ENCODE assay signal across 8 mouse cellular contexts in the genomic region with DNA sequence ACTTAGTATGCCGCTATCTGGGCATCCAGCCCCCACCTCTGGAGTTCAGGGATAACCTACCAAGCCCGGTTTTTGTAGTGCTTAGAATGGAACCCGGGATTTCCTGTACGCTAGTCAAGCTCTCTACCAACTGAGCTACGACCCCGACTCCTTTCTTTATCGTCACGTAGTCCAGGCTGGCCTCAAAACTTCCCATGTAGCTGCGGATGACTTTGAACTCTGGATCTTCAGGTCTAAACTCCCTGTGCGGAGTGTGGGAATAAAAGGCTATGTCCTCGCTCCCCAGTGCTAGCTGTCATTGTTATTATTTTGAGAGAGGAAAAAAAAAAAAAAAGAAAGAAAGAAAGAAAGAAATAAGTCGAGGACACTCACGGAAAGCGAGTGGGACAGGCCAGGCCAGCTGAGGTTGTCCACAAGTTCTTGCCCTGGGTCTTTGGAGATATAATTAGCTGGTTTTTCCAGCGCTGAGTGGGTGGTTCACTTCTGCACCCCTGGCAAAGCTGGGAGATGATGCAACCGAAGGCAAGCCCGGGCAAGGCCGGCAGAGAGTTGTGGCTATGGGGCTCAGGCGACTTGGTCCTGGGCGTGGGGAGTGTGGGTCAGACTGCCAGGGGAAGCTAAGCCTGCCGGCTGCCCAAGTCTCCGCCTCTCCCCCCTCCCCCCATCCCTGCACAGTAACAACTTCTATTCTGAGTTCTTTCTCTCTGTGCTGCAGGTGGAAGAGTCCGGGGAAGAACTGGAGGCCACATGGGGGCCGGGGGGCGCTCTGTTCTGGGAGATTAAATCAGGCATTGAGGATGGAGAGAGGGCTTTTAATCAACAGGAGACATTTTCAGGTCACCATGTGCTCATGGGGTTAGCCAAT. TPM values are rescaled to one million over a fixed set of nuclear protein-coding genes. Genes with fewer than 3 reads are reported as not detected.
DNase-seq lines count a peak whose midpoint lies in the region; ATAC-seq lines count a peak whose summit lies in the region.

No protein-coding gene starts in this region.

- no peaks in the 10 kb centered on the region for H3K36me3 ChIP-seq in erythroblast, embryonic 14.5 days (ENCODE audit: control insufficient read depth)
- H3K36me3 ChIP-seq in embryonic facial prominence, embryonic 15.5 days, result no peaks in the 10 kb centered on the region
- H3K36me3 ChIP-seq in heart, embryonic 15.5 days, result no peaks in the 10 kb centered on the region

- H3K4me1 ChIP-seq in erythroblast, embryonic 14.5 days (ENCODE audit: control insufficient read depth), result peaks cover 22% of the 10 kb centered on the region
- peaks cover 29% of the 10 kb centered on the region for H3K4me1 ChIP-seq in embryonic facial prominence, embryonic 15.5 days
- peaks cover 33% of the 10 kb centered on the region for H3K4me1 ChIP-seq in heart, embryonic 15.5 days (replicated peaks)

- ATAC-seq in erythroblast, adult 5-6 weeks (replicated peaks; ENCODE audit: low FRiP score, poor library complexity, severe bottlenecking), result no peak
- peak; percentile 66; the same call in 1 of the 2 replicates for ATAC-seq in embryonic facial prominence, embryonic 15.5 days (ENCODE audit: insufficient number of reproducible peaks, low FRiP score, low TSS enrichment, low read depth)
- peak; percentile 70 for ATAC-seq in heart, embryonic 15.5 days (replicated peaks; ENCODE audit: insufficient number of reproducible peaks, insufficient read depth, low FRiP score, low read depth)
- ATAC-seq in megakaryocyte progenitor cell, adult 5-6 weeks (replicated peaks; ENCODE audit: poor library complexity), result peak; percentile 81

- peak overlapping the region; percentile 30 for H3K4me3 ChIP-seq in erythroblast, embryonic 14.5 days (replicated peaks)
- H3K4me3 ChIP-seq in embryonic facial prominence, embryonic 15.5 days (replicated peaks), result peak overlapping the region; percentile 33
- peak overlapping the region; percentile 42 for H3K4me3 ChIP-seq in heart, embryonic 15.5 days

- DNase-seq in MN1 (ENCODE audit: low spot score), result peak; percentile 95
- DNase-seq in kidney, postnatal 36 days, result peak; percentile 38 to 41
- peak; percentile 90 for DNase-seq in urinary bladder, postnatal 14 days (ENCODE audit: low spot score)

- peak overlapping the region; percentile 58 for H3K4me2 ChIP-seq in embryonic facial prominence, embryonic 15.5 days (replicated peaks)
- peak overlapping the region; percentile 68 for H3K4me2 ChIP-seq in heart, embryonic 15.5 days

- H3K27ac ChIP-seq in embryonic facial prominence, embryonic 15.5 days (replicated peaks), result peak overlapping the region; percentile 82
- peak overlapping the region; percentile 40 for H3K27ac ChIP-seq in heart, embryonic 15.5 days

- H3K9me3 ChIP-seq in erythroblast, embryonic 14.5 days (ENCODE audit: control insufficient read depth, low read length), result peaks cover 5% of the 10 kb centered on the region
- H3K9me3 ChIP-seq in embryonic facial prominence, embryonic 15.5 days (replicated peaks), result no peaks in the 10 kb centered on the region
- no peaks in the 10 kb centered on the region for H3K9me3 ChIP-seq in heart, embryonic 15.5 days (replicated peaks)

- H3K9ac ChIP-seq in embryonic facial prominence, embryonic 15.5 days, result peak overlapping the region; percentile 10; the same call in 1 of the 2 replicates
- peak overlapping the region; percentile 48 for H3K9ac ChIP-seq in heart, embryonic 15.5 days

- 6% methylated on average over 25 of the region's 25 CpGs for WGBS in embryonic facial prominence, embryonic 15.5 days
- 7% methylated on average over 25 of the region's 25 CpGs for WGBS in heart, embryonic 15.5 days

- peaks cover 75% of the 10 kb centered on the region for H3K27me3 ChIP-seq in erythroblast, embryonic 14.5 days (ENCODE audit: control insufficient read depth)
- peaks cover 10% of the 10 kb centered on the region for H3K27me3 ChIP-seq in embryonic facial prominence, embryonic 15.5 days
- peaks cover 13% of the 10 kb centered on the region for H3K27me3 ChIP-seq in heart, embryonic 15.5 days

RNA-seq across cellular contexts. Expression of gene Cdkn1a, which starts 12.0 kb away (rescaled TPM):
- 5.0 and 6.4 TPM in 2 replicates for polyA plus RNA-seq in erythroblast, embryonic 14.5 days (2012)
- 0.63 and 4.6 TPM in 2 replicates for total RNA-seq in erythroblast, adult 5-6 weeks (2015; ENCODE audit: low replicate concordance)
- 0.34 and 0.42 TPM in 2 replicates for total RNA-seq in erythroblast, adult 5-6 weeks (2017; ENCODE audit: low replicate concordance)
- polyA plus RNA-seq in embryonic facial prominence, embryonic 15.5 days (2015; fragmentation: Nextera tagmentation; extraction: Ambion mirVana), result 347 and 357 TPM in 2 replicates
- 53.3 and 64.4 TPM in 2 replicates for polyA plus RNA-seq in heart, embryonic 15.5 days (2015; fragmentation: Nextera tagmentation; extraction: Ambion mirVana)
- total RNA-seq in megakaryocyte progenitor cell, adult 5-6 weeks (2015), result 7.8 and 11.4 TPM in 2 replicates
- total RNA-seq in megakaryocyte progenitor cell, adult 5-6 weeks (2017), result 1.3 and 3.6 TPM in 2 replicates

RNA-seq across cellular contexts. Expression of gene Rab44, which starts 35.2 kb away (rescaled TPM):
- 0.16 and 0.38 TPM in 2 replicates for polyA plus RNA-seq in erythroblast, embryonic 14.5 days (2012)
- total RNA-seq in erythroblast, adult 5-6 weeks (2015; ENCODE audit: low replicate concordance), result 34.8 and 43.7 TPM in 2 replicates
- total RNA-seq in erythroblast, adult 5-6 weeks (2017; ENCODE audit: low replicate concordance), result 31.5 and 38.7 TPM in 2 replicates
- 3.4 and 4.5 TPM in 2 replicates for polyA plus RNA-seq in embryonic facial prominence, embryonic 15.5 days (2015; fragmentation: Nextera tagmentation; extraction: Ambion mirVana)
- polyA plus RNA-seq in heart, embryonic 15.5 days (2015; fragmentation: Nextera tagmentation; extraction: Ambion mirVana), result 0.66 and 3.1 TPM in 2 replicates
- 188 and 202 TPM in 2 replicates for total RNA-seq in megakaryocyte progenitor cell, adult 5-6 weeks (2015)
- total RNA-seq in megakaryocyte progenitor cell, adult 5-6 weeks (2017), result 286 and 295 TPM in 2 replicates

RNA-seq across cellular contexts. Expression of gene Srsf3, which starts 46.3 kb away (rescaled TPM):
- polyA plus RNA-seq in erythroblast, embryonic 14.5 days (2012), result 3.2 and 16.8 TPM in 2 replicates
- total RNA-seq in erythroblast, adult 5-6 weeks (2015; ENCODE audit: low replicate concordance), result 154 and 174 TPM in 2 replicates
- total RNA-seq in erythroblast, adult 5-6 weeks (2017; ENCODE audit: low replicate concordance), result 208 and 211 TPM in 2 replicates
- polyA plus RNA-seq in embryonic facial prominence, embryonic 15.5 days (2015; fragmentation: Nextera tagmentation; extraction: Ambion mirVana), result 485 and 487 TPM in 2 replicates
- 318 and 332 TPM in 2 replicates for polyA plus RNA-seq in heart, embryonic 15.5 days (2015; fragmentation: Nextera tagmentation; extraction: Ambion mirVana)
- 486 and 506 TPM in 2 replicates for total RNA-seq in megakaryocyte progenitor cell, adult 5-6 weeks (2015)
- 767 and 797 TPM in 2 replicates for total RNA-seq in megakaryocyte progenitor cell, adult 5-6 weeks (2017)

Comparison
In these comparisons a context has a peak if more than half of its experiments do, and no peak if none do; other contexts are left out.
1. DNase-seq: peak in every context shown above with its lines; median percentile 95 in MN1; 90 in urinary bladder, postnatal 14 days; 40 in kidney, postnatal 36 days.
2. RNA of gene Srsf3, which starts 46.3 kb away (polyA plus RNA-seq): 485 to 487 TPM in embryonic facial prominence, embryonic 15.5 days and 318 to 332 TPM in heart, embryonic 15.5 days; 3.2 to 16.8 TPM in erythroblast, embryonic 14.5 days; every median in the first group is over 10 times any median in the second.
3. Peak in every context shown above with its lines, with median percentiles within 50 percentile points of each other: H3K4me3 ChIP-seq.